Mouse (Mus musculus) liver, adult 2 months (tissue): ENCODE results near the gene Dock4.

ENCODE experiments used
- CTCF ChIP-seq: fragments of 200-500 bp; IDR thresholded peaks from 2 replicates; pipeline ENCODE4 v1.5.1; 2011; ENCODE audit warnings: low read depth, low read length, control low read depth
- POLR2A ChIP-seq: fragments of 200-500 bp; IDR thresholded peaks from 2 replicates; pipeline ENCODE4 v1.6.1; 2011; ENCODE audit warnings: low read length, control low read depth; ENCODE audit not compliant: insufficient read depth; ENCODE audit errors: extremely low read depth

- TF ChIP-seq CTCF (no peak), POLR2A (no peak)
Measured at GRCm38 (mm10) chr12:40885377-40885776, 439.6 kb downstream of the Dock4 start.
